Mouse (Mus musculus) kidney, adult 2 months (tissue): ENCODE results near the gene Ldb3. TPM values are rescaled to one million over a fixed set of nuclear protein-coding genes. Genes with fewer than 3 reads are reported as not detected.

Experiments
- DNase-seq: peaks from one replicate; pipeline ENCODE4 v3.0.0; 2021
- H3K27ac ChIP-seq: fragments of 200-500 bp; 2 replicates; pipeline ENCODE4 v1.5.1; 2012; ENCODE audit warnings: low read depth, low read length, control low read depth, inconsistent platforms; ENCODE audit not compliant: insufficient read depth
- H3K27me3 ChIP-seq: fragments of 200-500 bp; replicated peaks from 2 replicates; pipeline ENCODE4 v1.6.1; 2012; ENCODE audit warnings: mild to moderate bottlenecking, moderate library complexity, low read length, inconsistent platforms; ENCODE audit not compliant: control insufficient read depth, insufficient read depth
- H3K36me3 ChIP-seq: fragments of 200-500 bp; 2 replicates; pipeline ENCODE4 v1.6.1; 2012; ENCODE audit warnings: mild to moderate bottlenecking, moderate library complexity, low read length, inconsistent platforms; ENCODE audit not compliant: control insufficient read depth, insufficient read depth
- H3K4me1 ChIP-seq: fragments of 200-500 bp; 2 replicates; pipeline ENCODE4 v1.6.1; 2011; ENCODE audit warnings: low read length; ENCODE audit not compliant: control insufficient read depth, insufficient read depth
- H3K4me3 ChIP-seq: fragments of 200-500 bp; 2 replicates; pipeline ENCODE4 v1.5.1; 2011; ENCODE audit warnings: mild to moderate bottlenecking, low read depth, low read length, control low read depth; ENCODE audit not compliant: insufficient read depth
- CTCF ChIP-seq: fragments of 200-500 bp; conservative IDR thresholded peaks from 2 replicates; pipeline ENCODE4 v1.5.1; 2011; ENCODE audit warnings: low read depth, mild to moderate bottlenecking, control low read depth, low read length, moderate library complexity, mixed read lengths; ENCODE audit not compliant: insufficient read depth, insufficient read length
- POLR2A ChIP-seq: fragments of 200-500 bp; IDR thresholded peaks from one replicate; pipeline ENCODE4 v1.6.1; 2011; ENCODE audit warnings: low read depth, low read length, control low read depth
- WGBS: fragments of 180-500 bp; shearing (Covaris S2); methylation state at CpG from one replicate; pipeline ENCODE4 v1.1.7; 2018; 5-methylcytosine and 5-hydroxymethylcytosine counted together
- polyA plus RNA-seq: library from polyadenylated mRNA; depleted of rRNA; stranded (reverse); fragments of >200 nt; gene quantifications from 2 replicates; pipeline ENCODE4 v1.2.3, GENCODE M21; 2012

Ldb3 gene
- polyA plus RNA-seq, 1 experiment = 26.0 TPM

- H3K4me3 ChIP-seq = no peak overlapping the region
- peaks cover 5% of the 10 kb centered on the region; the same call in 1 of the 2 replicates for H3K4me1 ChIP-seq
- 55% methylated on average over 4 of the region's 4 CpGs for WGBS
- no peak overlapping the region for H3K27ac ChIP-seq
- H3K27me3 ChIP-seq = no peaks in the 10 kb centered on the region
- H3K36me3 ChIP-seq = no peaks in the 10 kb centered on the region
- DNase-seq = peak; percentile 16
- no peak for TF ChIP-seq POLR2A
- TF ChIP-seq CTCF = peak; percentile 46
Observed at GRCm38 (mm10) chr14:34612222-34612621, 23.7 kb upstream of the Ldb3 start.

DNA sequence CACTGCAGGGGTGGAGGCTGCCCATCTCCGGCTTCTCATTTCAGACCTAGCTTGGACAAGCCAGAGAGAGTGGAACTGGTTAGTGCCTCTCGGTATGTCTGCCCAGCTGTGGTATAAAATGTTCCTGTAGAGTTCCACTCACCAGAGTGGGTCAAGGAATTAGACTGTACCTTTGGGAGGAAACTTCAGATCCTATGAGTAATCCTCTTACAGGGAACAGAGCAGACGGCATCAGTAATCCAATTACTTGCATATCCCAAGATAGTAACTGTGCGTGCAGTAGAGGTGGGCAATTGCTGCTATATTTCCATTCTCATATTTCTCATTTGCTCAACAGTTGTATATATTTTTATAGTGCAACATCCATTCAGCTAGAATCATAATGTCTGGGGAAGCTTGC, 23.1 kb upstream of the Ldb3 start:
- H3K4me1 ChIP-seq = peaks cover 5% of the 10 kb centered on the region; the same call in 1 of the 2 replicates
- no peaks in the 10 kb centered on the region for H3K27me3 ChIP-seq
- no peak overlapping the region for H3K27ac ChIP-seq
- no peak for TF ChIP-seq CTCF
- TF ChIP-seq POLR2A = no peak
- no peak overlapping the region for H3K4me3 ChIP-seq
- H3K36me3 ChIP-seq = no peaks in the 10 kb centered on the region
- DNase-seq = no peak
- 96% methylated on average over 4 of the region's 4 CpGs for WGBS

- Histone ChIP-seq H3K27ac (no peak overlapping the region), H3K4me1 (no peaks in the 10 kb centered on the region), H3K36me3 (no peaks in the 10 kb centered on the region), H3K4me3 (no peak overlapping the region), H3K27me3 (no peaks in the 10 kb centered on the region)
- TF ChIP-seq POLR2A = no peak
- no peak for TF ChIP-seq CTCF
- 63% methylated on average over 7 of the region's 7 CpGs for WGBS
- no peak for DNase-seq
Observed at GRCm38 (mm10) chr14:34601910-34602309, 13.4 kb upstream of the Ldb3 start.

- Histone ChIP-seq H3K4me1 (no peaks in the 10 kb centered on the region), H3K27ac (no peak within 1 kb of the TSS), H3K27me3 (no peaks in the 10 kb centered on the region), H3K4me3 (no peak within 1 kb of the TSS), H3K36me3 (no peaks in the 10 kb centered on the region)
- WGBS = 51% methylated on average over 8 of the region's 8 CpGs
- TF ChIP-seq CTCF (no peak), POLR2A (no peak)
- no peak for DNase-seq
Observed at GRCm38 (mm10) chr14:34599941-34600340, 11.5 kb upstream of the Ldb3 start, which contains the start of gene Opn4. Opn4 (minus strand) TSS chr14:34600142.

GRCm38 (mm10) chr14:34595596-34596255, 7.2 kb upstream of the Ldb3 start:
- DNase-seq = no peak
- TF ChIP-seq CTCF = peak; percentile 22; the same call in 1 of the 2 replicates
- TF ChIP-seq POLR2A = no peak

DNA sequence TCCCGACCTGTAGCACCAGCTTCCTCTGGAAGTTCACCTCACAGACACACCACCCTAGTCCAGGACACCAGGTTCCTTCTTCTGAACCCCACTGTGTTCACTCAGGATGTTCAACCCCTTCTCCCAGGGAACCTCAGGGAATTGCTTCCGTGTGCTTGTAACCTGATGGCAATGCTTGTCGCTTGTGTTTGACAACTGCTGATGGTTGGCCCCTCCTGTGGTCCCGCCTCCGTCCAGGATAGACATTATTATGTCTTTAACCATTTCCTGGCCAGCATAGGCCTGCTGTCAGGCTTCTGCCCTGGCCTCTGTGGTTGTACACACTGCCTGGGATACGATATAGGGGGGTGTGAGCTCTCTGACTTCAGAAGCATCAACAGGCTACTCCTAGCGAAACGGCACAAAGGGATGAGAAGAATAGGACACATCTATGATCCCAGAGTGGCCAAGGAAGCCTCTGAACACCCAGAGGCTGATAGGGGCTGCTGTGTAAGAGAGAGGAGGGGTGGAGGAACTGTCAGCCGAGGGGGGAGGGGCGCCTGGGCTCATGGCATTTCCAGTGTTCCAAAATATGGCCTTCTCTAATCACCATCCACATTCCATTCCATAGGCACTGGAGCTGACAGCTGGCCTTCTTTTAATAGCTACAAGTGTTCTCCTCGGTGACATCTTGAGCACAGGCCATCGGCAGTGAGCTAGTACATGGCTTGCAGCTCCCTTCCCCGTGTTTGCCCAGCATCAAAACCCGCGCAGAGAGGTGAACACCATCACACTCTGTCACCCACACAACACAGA, 3.5 kb upstream of the Ldb3 start:
- no peak for DNase-seq
- H3K36me3 ChIP-seq = no peaks in the 10 kb centered on the region
- TF ChIP-seq CTCF (no peak), POLR2A (no peak)
- no peak overlapping the region for H3K4me3 ChIP-seq
- no peak overlapping the region for H3K27ac ChIP-seq
- 68% methylated on average over 15 of the region's 15 CpGs for WGBS
- 0 out of 2 replicates have a peak, but pooled peaks cover 4% of the 10 kb centered on the region for H3K4me1 ChIP-seq
- H3K27me3 ChIP-seq = no peaks in the 10 kb centered on the region

More at GRCm38 (mm10) chr14:34595596-34596255, 7.2 kb upstream of the Ldb3 start:
- Histone ChIP-seq H3K27ac (no peak overlapping the region), H3K4me3 (no peak overlapping the region), H3K27me3 (no peaks in the 10 kb centered on the region), H3K4me1 (no peaks in the 10 kb centered on the region), H3K36me3 (no peaks in the 10 kb centered on the region)
- WGBS = 80% methylated on average over 17 of the region's 17 CpGs
